Mouse (Mus musculus): Measurements from ENCODE around the gene Ankrd11.

DNA sequence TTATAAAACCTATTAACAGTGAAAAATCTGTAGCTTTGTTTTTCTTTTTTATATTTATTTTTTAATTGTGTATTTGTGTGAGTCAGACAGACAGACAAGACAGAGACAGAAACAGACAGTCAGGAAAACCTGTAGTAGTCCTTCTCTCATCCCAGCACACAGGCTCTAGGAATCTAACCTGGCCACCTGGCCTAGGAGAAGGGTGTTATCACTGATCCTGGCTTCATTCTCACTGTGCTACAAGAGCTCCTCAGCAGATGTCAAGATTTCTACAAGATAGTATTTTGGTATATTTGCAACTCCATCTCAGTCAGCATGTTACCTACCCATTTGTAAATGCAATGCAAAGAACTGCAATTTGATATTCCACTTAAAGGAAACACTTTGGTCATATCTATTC is 30.8 kb downstream of the Ankrd11 start:
- TF ChIP-seq CTCF (conservative IDR thresholded peaks at IDR 0.05; ENCODE audit: low read length) (no peak), NANOG (IDR thresholded peaks at IDR 0.05; ENCODE audit: borderline replicate concordance, low read length) (no peak), POU5F1 (IDR thresholded peaks at IDR 0.05; ENCODE audit: borderline replicate concordance, low read length) (no peak)

Measured in E14TG2a.4 (cell line).